Mouse (Mus musculus): ENCODE measurements at regions not wholly inside any gene's neighbourhood (a gene's known extent, or its start where the extent isn't known, plus 50 kb on each side); places are given as distances from the start of the nearest gene placed in this dataset.

GRCm38 (mm10) chrX:99215111-99215510 lies 79.2 kb downstream of the Efnb1 start:
- DNase-seq, result no peak

- DNase-seq, result no peak
Observed at GRCm38 (mm10) chrX:99213565-99214153, 77.7 kb downstream of the Efnb1 start.

- peak; percentile 21 for DNase-seq
Observed at GRCm38 (mm10) chrX:99204077-99204476, 68.1 kb downstream of the Efnb1 start.

- DNase-seq, result no peak
Observed at GRCm38 (mm10) chrX:99201081-99201480, 65.2 kb downstream of the Efnb1 start.

GRCm38 (mm10) chrX:99199669-99200068 lies 63.7 kb downstream of the Efnb1 start:
- DNase-seq, result peak; percentile 45

- DNase-seq, result peak; percentile 75
Observed at GRCm38 (mm10) chrX:99198961-99199631, 63.2 kb downstream of the Efnb1 start.
